Mouse (Mus musculus) fibroblast of lung, adult 2 months (primary cell): ENCODE results near the gene Zfp566.
"Not testable (repeated sequence)": the region's sequence is repeated elsewhere in the genome, so short reads cannot be mapped to it uniquely, and the experiment has no call there.

Experiments used
- DNase-seq: peaks from one replicate; pipeline ENCODE4 v3.0.0-alpha.2; 2011; ENCODE audit warnings: low read depth

Gene Zfp566

DNA sequence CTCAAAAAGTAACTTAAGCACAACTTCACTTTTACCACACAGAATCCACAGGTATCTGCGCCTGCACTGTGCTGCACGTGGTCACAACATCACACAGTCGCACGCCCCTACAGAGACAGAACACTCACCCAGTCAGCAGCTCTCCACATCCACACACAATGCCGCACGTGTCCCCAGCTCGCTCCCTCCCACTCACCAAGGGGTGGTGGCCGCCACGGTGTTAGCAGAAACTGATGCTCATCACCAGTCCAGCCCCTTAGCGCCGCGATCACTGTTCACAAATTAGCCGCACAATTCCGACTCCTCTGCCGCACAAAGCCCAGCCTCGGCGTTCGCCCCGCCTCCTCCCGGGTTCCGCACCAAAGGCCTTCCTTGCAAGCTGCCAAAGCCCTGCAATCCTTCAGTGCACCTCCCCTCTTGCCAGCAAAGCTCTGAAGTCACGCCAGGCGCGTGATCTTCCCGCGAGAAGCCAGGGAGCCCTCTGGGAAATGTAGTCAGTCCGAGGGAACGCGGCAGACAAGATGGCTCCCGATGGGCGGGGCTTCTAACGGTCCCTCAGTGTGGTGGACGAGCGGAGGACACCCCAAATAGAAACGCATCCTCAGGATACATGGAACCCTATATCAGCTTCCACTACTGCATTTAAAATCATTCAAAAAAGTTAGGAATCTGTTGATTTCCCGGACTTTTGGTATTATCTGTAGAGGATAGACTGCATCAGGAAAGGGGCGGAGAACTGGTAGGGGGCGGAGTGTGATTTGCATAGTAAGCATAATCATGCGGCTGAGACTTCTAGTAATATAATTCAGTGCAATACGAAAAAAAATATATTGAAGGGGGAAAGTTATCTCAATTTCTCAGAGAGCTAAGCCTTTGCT lies at the start of gene Zfp566, which contains the start of gene Gm26920:
Zfp566 (minus strand) TSS at position 436 of the 878 bp plus-strand sequence.
Gm26920 (minus strand) TSS at position 319 of the 878 bp plus-strand sequence.
- peak; percentile 99 for DNase-seq

GRCm38 (mm10) chr7:30136826-30137225 lies 46.5 kb upstream of the Zfp566 start:
- no peak for DNase-seq

GRCm38 (mm10) chr7:30132396-30132795 lies 42.1 kb upstream of the Zfp566 start:
- DNase-seq = no peak

DNA sequence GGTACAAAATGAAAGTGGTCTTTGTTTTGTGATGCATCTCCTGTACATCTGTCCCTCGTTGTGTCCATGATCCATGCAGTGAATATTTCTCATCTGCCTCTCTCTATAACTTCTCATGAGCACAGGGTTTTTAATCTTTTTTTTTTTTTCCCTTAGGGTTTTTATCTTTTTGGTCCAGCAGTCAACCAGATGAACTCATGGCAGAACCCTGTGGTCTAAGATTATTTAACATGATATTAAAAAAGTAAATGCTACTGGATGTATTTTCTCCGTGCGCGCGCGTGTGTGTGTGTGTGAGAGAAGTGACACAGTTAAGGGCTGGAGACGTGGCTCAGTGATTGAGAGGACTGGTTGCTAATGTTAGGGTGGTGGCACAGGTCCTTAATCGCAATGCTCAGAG lies 39.6 kb upstream of the Zfp566 start:
- DNase-seq = no peak

DNA sequence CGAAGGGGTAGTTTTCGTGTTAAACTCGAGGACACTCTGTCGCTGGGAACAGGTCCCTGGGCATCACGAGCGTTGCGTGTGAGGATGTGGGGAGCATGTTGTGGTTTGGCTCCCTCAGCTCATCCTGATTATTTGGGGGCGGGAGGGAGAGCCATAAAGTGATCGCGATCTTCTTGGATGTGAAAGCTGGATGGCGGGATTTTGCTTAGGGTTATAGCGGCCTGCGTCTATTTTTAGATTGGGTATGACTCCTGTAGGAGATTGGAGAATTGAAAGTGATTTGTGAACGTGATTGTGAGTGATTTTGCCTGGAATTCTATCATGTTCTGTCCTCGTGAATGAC lies 31.8 kb upstream of the Zfp566 start:
- DNase-seq = peak; percentile 5

DNA sequence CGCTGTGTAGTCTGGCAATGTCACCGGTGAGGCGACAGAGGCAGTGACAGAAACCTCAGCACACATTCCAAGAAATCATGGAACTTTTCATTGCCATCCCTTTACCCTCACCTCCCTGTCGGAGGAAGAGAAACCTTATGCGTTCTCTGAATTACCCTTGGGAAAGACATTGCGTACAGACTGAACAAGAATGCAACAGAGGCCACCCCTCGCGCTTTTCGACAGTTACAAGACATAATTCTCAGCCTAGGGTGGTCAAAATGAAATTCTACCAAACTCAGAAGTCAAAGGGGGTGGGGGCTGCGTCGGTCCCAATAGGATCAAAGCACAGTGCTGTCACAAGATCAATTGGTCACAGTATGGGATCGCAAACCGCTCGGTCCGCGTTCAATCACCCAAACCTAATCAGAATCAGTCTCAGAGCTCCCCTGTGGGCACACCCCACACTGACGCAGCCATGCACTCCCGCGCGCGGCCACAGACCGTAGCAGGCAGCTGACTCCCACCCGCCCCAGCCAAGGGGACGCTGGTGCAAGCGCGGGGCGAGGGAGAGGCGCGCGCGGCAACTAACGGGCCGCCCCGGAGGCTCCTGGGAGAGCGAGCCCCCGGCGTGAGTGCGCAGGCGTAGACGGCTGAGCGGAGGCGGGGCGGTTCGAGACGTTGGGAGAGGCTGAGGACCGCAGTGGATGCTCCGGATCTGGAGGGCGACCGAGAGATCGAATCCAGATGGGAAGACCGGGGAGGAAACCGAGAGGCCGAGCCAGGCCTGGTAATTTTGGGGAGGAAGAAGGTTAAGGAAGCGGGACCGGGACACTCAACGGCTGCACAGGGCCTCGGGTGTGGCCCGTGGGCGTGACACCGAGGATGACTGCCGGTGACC lies 31.2 kb upstream of the Zfp566 start, which contains the start of gene Zfp382:
Zfp382 (plus strand) TSS at position 635 of the 880 bp plus-strand sequence.
- peak; percentile 71 for DNase-seq

- not testable (repeated sequence) for DNase-seq
These were observed 27.6 kb upstream of the Zfp566 start for GRCm38 (mm10) chr7:30117935-30118334.

GRCm38 (mm10) chr7:30116076-30116475 lies 25.7 kb upstream of the Zfp566 start:
- DNase-seq = no peak

GRCm38 (mm10) chr7:30099297-30099696 lies 9.0 kb upstream of the Zfp566 start:
- DNase-seq = no peak

- no peak for DNase-seq
These were observed 5.3 kb upstream of the Zfp566 start for GRCm38 (mm10) chr7:30095551-30096125.

DNA sequence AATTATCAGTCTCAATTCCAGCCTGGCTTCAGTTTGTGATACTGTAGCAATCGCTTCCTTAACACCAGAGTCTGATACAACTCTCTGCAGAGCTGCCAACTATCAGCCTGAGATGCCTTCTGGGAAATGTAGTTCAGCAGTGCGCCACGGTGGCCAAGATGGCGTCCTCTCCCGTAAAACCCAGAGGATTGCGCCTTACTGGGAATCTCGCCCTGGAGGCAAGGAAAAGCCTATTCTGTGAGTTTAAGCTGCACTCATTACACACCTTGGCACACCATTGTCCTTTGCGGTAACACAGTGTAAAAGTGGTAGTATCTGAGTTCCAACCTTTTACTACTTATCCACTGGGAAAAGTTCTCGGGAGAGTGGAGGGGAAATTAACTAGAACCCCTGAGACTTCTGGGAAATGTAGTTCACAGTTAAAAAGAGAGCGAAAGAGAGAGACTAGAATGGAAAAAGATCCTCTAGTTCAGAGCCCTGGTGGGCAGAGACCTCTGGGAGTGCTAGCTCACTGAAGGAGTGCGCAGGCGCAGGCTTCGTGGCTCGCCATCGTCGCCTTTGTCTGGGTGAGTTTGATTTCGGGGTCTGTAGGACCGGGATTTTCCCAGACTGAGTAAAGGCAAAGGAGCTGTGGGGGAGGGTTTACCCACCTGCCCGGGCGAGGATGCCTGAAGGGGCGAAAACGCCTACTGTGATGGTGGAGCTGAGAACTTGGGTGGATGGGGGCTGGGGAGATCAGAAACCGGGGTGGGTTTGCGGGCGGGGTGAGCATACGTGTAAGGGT lies 4.5 kb upstream of the Zfp566 start, which contains the start of gene Zfp260:
Zfp260 (plus strand) TSS at position 132 of the 784 bp plus-strand sequence.
- DNase-seq = peak; percentile 90

- no peak for DNase-seq
These were observed 3.6 kb upstream of the Zfp566 start for GRCm38 (mm10) chr7:30093918-30094415.

- DNase-seq = no peak
These were observed 2.3 kb upstream of the Zfp566 start for GRCm38 (mm10) chr7:30092666-30093065.

GRCm38 (mm10) chr7:30090970-30091585 lies 751 bp upstream of the Zfp566 start:
- peak; percentile 41 for DNase-seq

DNA sequence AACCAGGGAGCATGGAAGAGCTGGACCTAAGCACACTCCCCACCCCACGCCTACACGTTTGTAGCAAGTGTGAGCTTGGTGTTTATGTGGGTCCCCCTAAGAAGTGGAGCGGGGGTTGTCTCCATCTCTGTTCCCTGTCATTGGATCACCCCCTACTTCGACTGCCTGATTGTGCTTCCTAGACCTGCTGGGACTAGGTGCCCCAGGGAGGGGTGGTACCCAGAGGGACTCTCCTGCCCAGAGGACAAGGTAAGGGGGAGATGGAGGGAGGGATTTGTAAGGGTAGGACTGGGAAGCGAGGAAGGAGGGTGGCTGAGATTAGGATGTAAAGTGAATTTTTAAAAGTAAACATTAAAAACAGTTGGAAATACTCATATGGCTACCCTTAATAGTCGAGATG lies 922 bp downstream of the Zfp566 start:
- no peak for DNase-seq

DNA sequence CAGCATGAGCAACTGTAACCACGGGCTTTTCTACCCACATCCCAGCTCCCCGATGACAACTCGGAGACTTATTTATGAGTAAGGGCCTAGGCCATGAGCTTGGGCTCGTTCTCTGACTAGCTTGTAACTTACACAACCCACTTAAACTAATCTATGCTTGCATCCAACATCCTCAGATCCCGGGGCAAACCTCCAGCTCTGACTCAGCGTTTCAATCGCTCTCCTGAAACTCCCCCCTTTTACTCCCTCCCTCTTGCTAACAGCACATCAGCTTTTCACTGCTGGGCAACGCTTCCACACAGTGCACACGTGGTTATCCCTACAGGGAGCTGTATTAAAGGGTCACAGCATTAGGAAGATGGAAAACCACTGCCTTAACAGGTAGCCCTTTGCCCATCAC lies 3.8 kb downstream of the Zfp566 start:
- peak; percentile 67 for DNase-seq

DNA sequence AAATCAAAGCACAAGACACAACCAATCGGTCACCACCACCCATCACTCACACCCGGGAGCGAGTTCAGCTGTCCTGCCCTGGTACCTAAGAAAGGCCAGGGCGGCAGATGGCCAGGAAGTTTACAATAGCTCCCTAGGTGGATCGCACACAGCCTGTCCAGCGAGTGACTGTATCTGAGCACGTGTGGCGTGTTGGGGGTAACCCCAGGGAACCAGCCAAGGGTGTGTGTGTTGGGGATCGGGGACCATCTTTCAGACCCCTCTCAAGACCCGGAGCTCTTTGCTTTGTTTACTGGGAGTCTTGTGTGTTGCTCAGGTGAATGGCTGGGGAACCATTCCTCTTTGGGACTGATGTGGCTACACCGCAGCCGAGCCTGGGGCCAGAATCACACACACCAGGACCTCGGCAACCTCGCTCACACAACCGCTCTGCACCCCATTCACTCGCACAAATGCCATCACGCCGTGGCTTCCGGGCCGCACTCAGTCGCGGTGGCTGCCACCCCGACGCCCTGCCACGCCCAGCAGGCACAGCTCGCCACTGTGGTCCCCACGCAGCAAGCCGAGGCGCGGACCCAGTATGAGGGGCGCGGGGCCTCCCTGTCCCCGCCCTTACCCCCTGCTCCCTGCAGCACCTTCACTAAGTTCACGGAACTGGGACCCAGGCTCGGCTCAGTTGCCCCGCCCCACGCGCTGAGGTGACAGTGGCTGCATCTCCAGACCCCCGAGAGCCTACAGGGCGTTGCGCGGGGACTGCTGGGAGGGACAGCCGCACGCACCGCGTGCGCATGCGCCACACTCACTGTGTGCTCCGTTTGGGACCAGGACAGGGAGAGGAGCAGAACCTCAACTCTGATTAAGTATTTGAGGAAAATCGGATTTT lies 17.9 kb downstream of the Zfp566 start, which contains the start of gene Zfp82:
Zfp82 (minus strand) TSS at position 755 of the 883 bp plus-strand sequence.
- peak; percentile 42 for DNase-seq

DNA sequence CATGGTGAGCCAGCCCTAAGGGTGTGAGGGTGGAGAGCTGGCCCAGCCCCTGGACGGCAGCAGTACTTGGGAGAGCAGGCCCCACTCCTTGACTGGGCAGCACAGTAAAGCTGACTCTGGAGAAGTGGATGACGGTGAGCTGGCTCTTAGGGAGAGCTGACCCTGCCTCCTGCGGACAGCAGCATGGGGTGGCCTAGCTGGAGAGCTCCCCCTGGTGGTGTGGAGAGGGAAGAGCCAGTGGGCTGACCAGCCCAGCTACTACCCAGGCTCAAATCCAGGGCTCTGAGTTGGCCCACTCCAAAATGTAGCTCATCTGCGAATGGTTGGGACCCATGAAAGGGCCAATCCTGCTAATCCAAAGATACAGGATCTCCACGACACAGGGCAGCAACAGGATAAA lies 25.7 kb downstream of the Zfp566 start:
- DNase-seq = no peak

DNA sequence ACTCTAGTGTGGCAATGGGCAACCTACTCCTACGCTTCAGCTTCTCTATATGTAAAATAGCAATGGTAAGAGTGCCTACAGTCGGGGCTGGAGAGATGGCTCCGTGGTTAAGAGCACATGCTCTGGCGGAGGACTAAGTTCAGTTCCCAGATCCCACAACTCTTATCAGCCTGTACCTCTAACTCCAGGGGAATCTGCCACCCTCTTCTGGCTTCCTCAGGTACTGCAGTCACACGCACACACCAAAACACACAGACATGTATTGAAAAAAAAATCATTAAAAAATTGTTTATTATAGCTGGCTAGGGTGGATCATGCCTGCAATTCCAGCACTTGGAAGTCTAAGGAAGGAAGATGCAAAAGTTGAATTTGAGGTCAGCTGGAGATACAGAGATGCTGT lies 27.8 kb downstream of the Zfp566 start:
- DNase-seq = no peak

GRCm38 (mm10) chr7:30060341-30060740 lies 30.0 kb downstream of the Zfp566 start:
- DNase-seq = no peak
